Mouse (Mus musculus) lung, embryonic 16.5 days (tissue): ENCODE data around the gene Emilin1. TPM values are rescaled to one million over a fixed set of nuclear protein-coding genes. Genes with fewer than 3 reads are reported as not detected.

Experiments used
- ATAC-seq: fragments of 200-750 bp; cut with Nextera tagmentation; 2 replicates; pipeline ENCODE4 v1.8.0; 2017; ENCODE audit warnings: low read depth, mild to moderate bottlenecking, moderate library complexity
- H3K27ac ChIP-seq: fragments of 300-500 bp; sonication (generic); 2 replicates; pipeline ENCODE4 v1.5.1; 2014; ENCODE audit warnings: mild to moderate bottlenecking, control low read depth, low read length
- H3K27me3 ChIP-seq: fragments of 300-500 bp; sonication (generic); 2 replicates; pipeline ENCODE4 v1.6.1; 2014; ENCODE audit warnings: low read depth, low read length, mixed read lengths; ENCODE audit not compliant: control insufficient read depth, insufficient read depth
- H3K36me3 ChIP-seq: fragments of 300-500 bp; sonication (generic); 2 replicates; pipeline ENCODE4 v1.6.1; 2014; ENCODE audit warnings: low read length; ENCODE audit not compliant: control insufficient read depth, insufficient read depth
- H3K4me1 ChIP-seq: fragments of 300-500 bp; sonication (generic); replicated peaks from 2 replicates; pipeline ENCODE4 v1.6.1; 2014; ENCODE audit warnings: low read length, mixed read lengths; ENCODE audit not compliant: control insufficient read depth, insufficient read depth
- H3K4me2 ChIP-seq: fragments of 300-500 bp; sonication (generic); 2 replicates; pipeline ENCODE4 v1.6.1; 2014; ENCODE audit warnings: low read depth, low read length, control low read depth
- H3K4me3 ChIP-seq: fragments of 300-500 bp; sonication (generic); 2 replicates; pipeline ENCODE4 v1.5.1; 2014; ENCODE audit warnings: mild to moderate bottlenecking, low read length, control low read depth
- H3K9ac ChIP-seq: fragments of 300-500 bp; sonication (generic); 2 replicates; pipeline ENCODE4 v1.6.1; 2014; ENCODE audit warnings: low read length, control low read depth
- H3K9me3 ChIP-seq: fragments of 300-500 bp; sonication (generic); 2 replicates; pipeline ENCODE4 v1.6.1; 2016; ENCODE audit warnings: low read length; ENCODE audit not compliant: control insufficient read depth
- WGBS: fragments of 180-500 bp; shearing (Covaris S2); extraction: QIAGEN DNeasy Blood & Tissue Kit; methylation state at CpG from one replicate; pipeline ENCODE4 v1.1.7; 2014; 5-methylcytosine and 5-hydroxymethylcytosine counted together
- polyA plus RNA-seq: library from polyadenylated mRNA; unstranded; fragments of >200 nt; fragmentation: Nextera tagmentation; extraction: Ambion mirVana; gene quantifications from 2 replicates; pipeline ENCODE4 v1.2.1, GENCODE M21; 2015

Gene Emilin1
- polyA plus RNA-seq, 1 experiment from 2014 or later: 212 TPM

DNA sequence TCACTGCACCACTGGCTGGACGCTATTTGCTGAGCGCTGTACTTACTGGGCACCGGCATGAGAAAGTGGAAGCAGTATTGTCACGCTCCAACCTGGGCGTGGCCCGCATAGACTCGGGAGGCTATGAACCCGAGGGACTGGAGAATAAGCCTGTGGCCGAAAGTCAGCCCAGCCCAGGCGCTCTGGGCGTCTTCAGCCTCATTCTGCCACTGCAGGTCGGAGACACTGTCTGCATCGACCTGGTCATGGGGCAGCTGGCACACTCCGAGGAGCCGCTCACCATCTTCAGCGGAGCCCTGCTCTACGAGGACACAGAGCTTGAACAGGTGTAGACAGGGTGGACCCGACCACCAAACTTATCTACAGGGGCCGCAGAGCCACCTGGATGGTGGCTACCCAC is 7.4 kb downstream of the Emilin1 start:
- Histone ChIP-seq H3K27ac (no peak overlapping the region), H3K36me3 (peaks cover 10% of the 10 kb centered on the region), H3K4me2 (peak overlapping the region; percentile 65), H3K9ac (no peak overlapping the region), H3K4me3 (peak overlapping the region; percentile 56), H3K27me3 (no peaks in the 10 kb centered on the region; the same call in 1 of the 2 replicates), H3K4me1 (peaks cover 26% of the 10 kb centered on the region), H3K9me3 (no peaks in the 10 kb centered on the region)
- WGBS: 55% methylated on average over 19 of the region's 19 CpGs
- ATAC-seq: no peak

DNA sequence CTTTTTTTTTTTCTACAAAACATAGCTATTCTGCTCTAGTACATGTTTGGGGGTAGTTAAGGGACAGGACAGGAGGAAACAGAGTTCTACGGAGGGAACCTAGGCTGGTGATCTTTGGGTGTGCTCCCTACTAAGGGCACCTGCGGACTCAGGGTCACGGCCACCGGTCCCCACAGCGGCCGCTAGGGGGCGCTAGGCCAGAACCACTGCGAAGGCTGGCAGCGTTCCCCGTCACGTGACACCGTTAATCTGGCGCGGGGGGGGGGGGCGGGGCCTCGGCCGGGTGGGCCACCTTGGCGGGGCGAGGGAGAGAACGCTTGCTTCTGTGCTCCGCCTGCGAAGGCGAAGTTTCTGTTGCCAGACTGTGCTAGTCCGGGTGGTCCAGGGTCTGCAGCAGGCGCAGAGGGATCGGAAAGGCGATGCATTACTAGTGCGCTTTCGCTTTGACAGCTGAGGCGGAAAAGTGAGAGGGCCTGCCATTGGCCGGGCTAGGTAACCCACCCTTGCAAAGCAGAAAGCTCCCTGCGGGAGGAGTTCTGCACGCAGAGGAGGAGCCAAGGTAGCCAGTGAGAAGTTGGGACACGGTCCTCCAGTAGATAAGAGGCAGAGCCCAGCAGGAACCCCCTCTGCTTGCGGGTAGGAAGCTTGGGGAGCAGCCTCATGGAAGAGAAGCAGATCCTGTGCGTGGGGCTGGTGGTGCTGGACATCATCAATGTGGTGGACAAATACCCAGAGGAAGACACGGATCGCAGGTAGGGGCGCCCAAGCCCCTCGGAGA is 8.2 kb downstream of the Emilin1 start, which contains the start of gene Khk:
Khk (plus strand) TSS at position 176 of the 778 bp plus-strand sequence.
- ATAC-seq: peak; percentile 84
- Histone ChIP-seq H3K27me3 (no peaks in the 10 kb centered on the region; the same call in 1 of the 2 replicates), H3K4me1 (peaks cover 23% of the 10 kb centered on the region), H3K27ac (peak within 1 kb of the TSS; percentile 80), H3K9ac (peak within 1 kb of the TSS; percentile 70), H3K9me3 (no peaks in the 10 kb centered on the region), H3K36me3 (peaks cover 10% of the 10 kb centered on the region), H3K4me3 (peak within 1 kb of the TSS; percentile 56), H3K4me2 (peak within 1 kb of the TSS; percentile 65)
- under 1% methylated on average over 36 of the region's 40 CpGs for WGBS

- Histone ChIP-seq H3K27me3 (no peaks in the 10 kb centered on the region; the same call in 1 of the 2 replicates), H3K9ac (no peak overlapping the region), H3K9me3 (no peaks in the 10 kb centered on the region), H3K4me2 (peak overlapping the region; percentile 65; the same call in 1 of the 2 replicates), H3K36me3 (peaks cover 4% of the 10 kb centered on the region; the same call in 1 of the 2 replicates), H3K4me1 (peaks cover 22% of the 10 kb centered on the region), H3K27ac (no peak overlapping the region), H3K4me3 (no peak overlapping the region)
- no peak for ATAC-seq
- WGBS: 34% methylated on average over 10 of the region's 10 CpGs
Measured at GRCm38 (mm10) chr5:30922581-30923041, 9.4 kb downstream of the Emilin1 start.

GRCm38 (mm10) chr5:30923119-30923518 is 9.9 kb downstream of the Emilin1 start:
- ATAC-seq: no peak
- Histone ChIP-seq H3K4me1 (peaks cover 22% of the 10 kb centered on the region), H3K36me3 (peaks cover 4% of the 10 kb centered on the region; the same call in 1 of the 2 replicates), H3K9me3 (no peaks in the 10 kb centered on the region), H3K9ac (no peak overlapping the region), H3K27ac (no peak overlapping the region), H3K4me2 (no peak overlapping the region), H3K27me3 (no peaks in the 10 kb centered on the region; the same call in 1 of the 2 replicates), H3K4me3 (no peak overlapping the region)
- 63% methylated on average over 6 of the region's 6 CpGs for WGBS

DNA sequence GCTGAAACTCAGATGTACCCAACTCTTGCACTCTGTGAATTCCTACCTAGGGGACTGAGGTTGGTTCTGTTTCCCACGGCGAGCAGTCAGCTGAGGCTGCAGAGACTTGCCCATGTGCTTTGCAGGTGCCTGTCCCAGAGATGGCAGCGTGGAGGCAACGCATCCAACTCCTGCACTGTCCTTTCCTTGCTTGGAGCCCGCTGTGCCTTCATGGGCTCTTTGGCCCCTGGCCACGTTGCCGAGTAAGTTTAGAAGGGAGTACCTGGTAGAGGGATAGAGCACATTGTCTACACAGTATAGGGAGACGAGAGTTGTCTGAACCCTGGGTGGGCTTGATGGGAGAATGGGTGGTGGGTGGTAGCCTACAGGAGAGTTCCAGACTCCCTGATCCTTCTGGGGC is 11.4 kb downstream of the Emilin1 start:
- WGBS: 72% methylated on average over 8 of the region's 8 CpGs
- Histone ChIP-seq H3K4me2 (no peak overlapping the region), H3K9ac (no peak overlapping the region)

GRCm38 (mm10) chr5:30925217-30925616 is 12.0 kb downstream of the Emilin1 start:
- Histone ChIP-seq H3K4me3 (no peak overlapping the region), H3K27me3 (no peaks in the 10 kb centered on the region; the same call in 1 of the 2 replicates), H3K4me2 (no peak overlapping the region), H3K27ac (no peak overlapping the region), H3K36me3 (no peaks in the 10 kb centered on the region), H3K4me1 (peaks cover 20% of the 10 kb centered on the region), H3K9ac (no peak overlapping the region), H3K9me3 (no peaks in the 10 kb centered on the region)
- ATAC-seq: no peak
- WGBS: 89% methylated on average over 5 of the region's 5 CpGs

More for the DNA sequence above, 11.4 kb downstream of the Emilin1 start:
- H3K27ac ChIP-seq: no peak overlapping the region
- no peak overlapping the region for H3K4me3 ChIP-seq
- H3K4me1 ChIP-seq: peaks cover 22% of the 10 kb centered on the region
- H3K36me3 ChIP-seq: no peaks in the 10 kb centered on the region
- no peaks in the 10 kb centered on the region for H3K9me3 ChIP-seq
- no peaks in the 10 kb centered on the region; the same call in 1 of the 2 replicates for H3K27me3 ChIP-seq
- no peak for ATAC-seq

DNA sequence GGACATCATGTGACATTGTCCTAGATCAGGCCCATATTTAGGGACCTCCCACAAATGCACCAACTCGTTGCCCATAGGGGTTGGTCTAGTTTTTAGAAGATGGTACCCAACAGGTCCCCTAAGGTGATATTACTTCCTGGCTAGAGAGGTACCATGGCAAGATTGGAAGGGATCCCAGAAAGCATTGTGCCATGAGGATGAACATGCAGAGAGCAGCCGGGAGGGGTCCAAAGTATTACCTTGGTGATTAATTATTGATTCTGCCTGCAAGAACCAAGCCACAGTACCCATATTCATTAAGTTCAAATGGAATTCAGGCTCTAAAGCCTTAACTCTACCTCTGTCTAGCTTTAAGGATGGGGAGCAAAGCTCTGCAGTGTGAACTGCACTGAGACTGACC is 12.9 kb downstream of the Emilin1 start:
- Histone ChIP-seq H3K4me2 (no peak overlapping the region), H3K9ac (no peak overlapping the region), H3K27ac (no peak overlapping the region), H3K9me3 (no peaks in the 10 kb centered on the region), H3K36me3 (no peaks in the 10 kb centered on the region), H3K27me3 (no peaks in the 10 kb centered on the region; the same call in 1 of the 2 replicates), H3K4me3 (no peak overlapping the region), H3K4me1 (peaks cover 12% of the 10 kb centered on the region)
- WGBS: 72% methylated on average over 2 of the region's 2 CpGs
- ATAC-seq: no peak

DNA sequence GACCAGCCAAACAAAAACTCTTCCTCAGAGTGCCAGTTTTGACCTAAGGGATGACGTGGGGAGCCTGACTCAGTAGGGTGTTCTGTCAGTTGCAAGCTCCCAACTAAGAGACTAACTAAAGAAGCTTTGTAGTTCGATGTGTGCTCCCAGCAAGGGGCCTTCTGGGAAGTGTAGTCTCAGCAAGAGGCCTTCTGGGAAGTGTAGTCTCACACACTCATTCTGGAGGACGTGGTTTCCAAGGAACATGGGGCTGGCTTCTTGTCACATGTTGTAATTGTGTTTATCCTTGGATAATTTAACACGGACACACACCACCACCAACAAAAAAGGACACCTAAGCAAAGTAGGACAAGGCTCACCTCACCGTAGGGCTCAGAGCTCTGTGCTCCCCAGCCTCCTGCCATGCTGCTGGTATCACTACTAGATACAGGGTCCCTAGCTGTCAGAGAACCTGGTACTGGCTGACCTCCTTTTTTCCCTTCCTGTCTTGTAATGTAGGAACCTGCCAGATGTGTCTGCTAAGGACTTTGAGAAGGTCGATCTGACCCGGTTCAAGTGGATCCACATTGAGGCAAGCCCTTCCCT is 14.8 kb downstream of the Emilin1 start:
- H3K27ac ChIP-seq: no peak overlapping the region
- H3K9me3 ChIP-seq: no peaks in the 10 kb centered on the region
- no peak overlapping the region for H3K9ac ChIP-seq
- H3K4me1 ChIP-seq: 0 out of 2 replicates have a peak, but pooled peaks cover 2% of the 10 kb centered on the region
- peak; percentile 60 for ATAC-seq
- peak overlapping the region; percentile 28; the same call in 1 of the 2 replicates for H3K4me2 ChIP-seq
- H3K36me3 ChIP-seq: no peaks in the 10 kb centered on the region
- H3K4me3 ChIP-seq: no peak overlapping the region
- no peaks in the 10 kb centered on the region; the same call in 1 of the 2 replicates for H3K27me3 ChIP-seq
- WGBS: 41% methylated on average over 7 of the region's 7 CpGs

- Histone ChIP-seq H3K4me3 (no peak overlapping the region), H3K27me3 (no peaks in the 10 kb centered on the region), H3K4me2 (no peak overlapping the region), H3K36me3 (no peaks in the 10 kb centered on the region), H3K4me1 (no peaks in the 10 kb centered on the region), H3K27ac (no peak overlapping the region), H3K9ac (no peak overlapping the region), H3K9me3 (no peaks in the 10 kb centered on the region)
- ATAC-seq: no peak; the same call in 1 of the 2 replicates
- 22% methylated on average over 4 of the region's 4 CpGs for WGBS
Measured at GRCm38 (mm10) chr5:30930121-30930520, 16.9 kb downstream of the Emilin1 start.
